Mouse (Mus musculus): ENCODE results near the gene Hcar2. TPM values are rescaled to one million over a fixed set of nuclear protein-coding genes. Genes with fewer than 3 reads are reported as not detected.

Gene Hcar2
- polyA plus RNA-seq, 1 experiment from 2014 or later = not detected

- Histone ChIP-seq H3K27ac (replicated peaks in 1 of 2; ENCODE audit: control insufficient read depth in 1 of 2, insufficient read depth in 1 of 2, low read depth in 2 of 2, low read length in 2 of 2) (no peak overlapping the region), H3K9ac (ENCODE audit: low read length) (no peak overlapping the region), H3K36me3 (ENCODE audit: control insufficient read depth, insufficient read depth, low read length) (peaks cover 49% of the 10 kb centered on the region), H3K9me3 (ENCODE audit: control insufficient read depth, low read length) (no peaks in the 10 kb centered on the region), H3K4me1 (ENCODE audit: control insufficient read depth in 2 of 2, insufficient read depth in 2 of 2, low read length in 2 of 2) (no peaks in the 10 kb centered on the region), H3K4me2 (ENCODE audit: low read length) (no peak overlapping the region), H3K4me3 (ENCODE audit: control insufficient read depth in 1 of 2, insufficient read depth in 1 of 2, low read depth in 1 of 2, low read length in 2 of 2) (no peak overlapping the region), H3K27me3 (ENCODE audit: control insufficient read depth, insufficient read depth, low read length) (no peaks in the 10 kb centered on the region)
- 81% methylated on average over 9 of the region's 9 CpGs for WGBS
- no peak for ATAC-seq (ENCODE audit: insufficient number of reproducible peaks, insufficient read depth, low FRiP score, low read depth)
These were observed 44.6 kb downstream of the Hcar2 start for GRCm38 (mm10) chr5:123820501-123821263.

- no peak for ATAC-seq (ENCODE audit: insufficient number of reproducible peaks, insufficient read depth, low FRiP score, low read depth)
- Histone ChIP-seq H3K27me3 (ENCODE audit: control insufficient read depth, insufficient read depth, low read length) (no peaks in the 10 kb centered on the region), H3K9ac (ENCODE audit: low read length) (no peak overlapping the region), H3K27ac (replicated peaks in 1 of 2; ENCODE audit: control insufficient read depth in 1 of 2, insufficient read depth in 1 of 2, low read depth in 2 of 2, low read length in 2 of 2) (no peak overlapping the region), H3K9me3 (ENCODE audit: control insufficient read depth, low read length) (no peaks in the 10 kb centered on the region), H3K4me1 (ENCODE audit: control insufficient read depth in 2 of 2, insufficient read depth in 2 of 2, low read length in 2 of 2) (no peaks in the 10 kb centered on the region), H3K36me3 (ENCODE audit: control insufficient read depth, insufficient read depth, low read length) (peaks cover 59% of the 10 kb centered on the region), H3K4me2 (ENCODE audit: low read length) (no peak overlapping the region), H3K4me3 (ENCODE audit: control insufficient read depth in 1 of 2, insufficient read depth in 1 of 2, low read depth in 1 of 2, low read length in 2 of 2) (no peak overlapping the region)
- 94% methylated on average over 19 of the region's 19 CpGs for WGBS
These were observed 46.2 kb downstream of the Hcar2 start for GRCm38 (mm10) chr5:123818941-123819577.

- Histone ChIP-seq H3K36me3 (ENCODE audit: control insufficient read depth, insufficient read depth, low read length) (peaks cover 67% of the 10 kb centered on the region), H3K4me2 (ENCODE audit: low read length) (no peak overlapping the region), H3K9me3 (ENCODE audit: control insufficient read depth, low read length) (no peaks in the 10 kb centered on the region), H3K27ac (replicated peaks in 1 of 2; ENCODE audit: control insufficient read depth in 1 of 2, insufficient read depth in 1 of 2, low read depth in 2 of 2, low read length in 2 of 2) (no peak overlapping the region), H3K27me3 (ENCODE audit: control insufficient read depth, insufficient read depth, low read length) (no peaks in the 10 kb centered on the region), H3K9ac (ENCODE audit: low read length) (no peak overlapping the region), H3K4me1 (ENCODE audit: control insufficient read depth in 2 of 2, insufficient read depth in 2 of 2, low read length in 2 of 2) (no peaks in the 10 kb centered on the region), H3K4me3 (ENCODE audit: control insufficient read depth in 1 of 2, insufficient read depth in 1 of 2, low read depth in 1 of 2, low read length in 2 of 2) (no peak overlapping the region)
- ATAC-seq (ENCODE audit: insufficient number of reproducible peaks, insufficient read depth, low FRiP score, low read depth) = no peak
- WGBS = 84% methylated on average over 7 of the region's 7 CpGs
These were observed 48.4 kb downstream of the Hcar2 start for GRCm38 (mm10) chr5:123816891-123817290.

Other genes starting within 250 kb of the Hcar2 start
- gene Clip1, start 180.9 kb downstream of the Hcar2 start, polyA plus RNA-seq (2014; fragmentation: Nextera tagmentation; extraction: Ambion mirVana) = 48.0 and 50.5 TPM in 2 replicates
- 57.0 and 63.1 TPM in 2 replicates for gene Zcchc8, start 144.4 kb downstream of the Hcar2 start, polyA plus RNA-seq (2014; fragmentation: Nextera tagmentation; extraction: Ambion mirVana)
- gene Rsrc2, start 116.1 kb downstream of the Hcar2 start, polyA plus RNA-seq (2014; fragmentation: Nextera tagmentation; extraction: Ambion mirVana) = 77.3 and 80.5 TPM in 2 replicates
- 19.4 and 23.1 TPM in 2 replicates for gene Kntc1, start 115.8 kb downstream of the Hcar2 start, polyA plus RNA-seq (2014; fragmentation: Nextera tagmentation; extraction: Ambion mirVana)
- gene Hcar1, start 14.5 kb upstream of the Hcar2 start, polyA plus RNA-seq (2014; fragmentation: Nextera tagmentation; extraction: Ambion mirVana) = 0.32 TPM in 1 of 2 replicates, not detected in the other
- gene Denr, start 41.7 kb upstream of the Hcar2 start, polyA plus RNA-seq (2014; fragmentation: Nextera tagmentation; extraction: Ambion mirVana) = 89.2 and 89.5 TPM in 2 replicates
- gene Gm43518, start 61.9 kb upstream of the Hcar2 start, polyA plus RNA-seq (2014; fragmentation: Nextera tagmentation; extraction: Ambion mirVana) = 1.4 and 2.8 TPM in 2 replicates
- 5.1 and 6.2 TPM in 2 replicates for gene Ccdc62, start 65.2 kb upstream of the Hcar2 start, polyA plus RNA-seq (2014; fragmentation: Nextera tagmentation; extraction: Ambion mirVana)
- gene Hip1r, start 108.1 kb upstream of the Hcar2 start, polyA plus RNA-seq (2014; fragmentation: Nextera tagmentation; extraction: Ambion mirVana) = 5.0 and 5.3 TPM in 2 replicates
- 47.6 and 47.7 TPM in 2 replicates for gene Vps37b, start 166.8 kb upstream of the Hcar2 start, polyA plus RNA-seq (2014; fragmentation: Nextera tagmentation; extraction: Ambion mirVana)
- gene Abcb9, start 230.3 kb upstream of the Hcar2 start, polyA plus RNA-seq (2014; fragmentation: Nextera tagmentation; extraction: Ambion mirVana) = 0.81 and 0.97 TPM in 2 replicates
- gene Ogfod2, start 246.8 kb upstream of the Hcar2 start, polyA plus RNA-seq (2014; fragmentation: Nextera tagmentation; extraction: Ambion mirVana) = 15.0 and 15.6 TPM in 2 replicates